Mouse (Mus musculus) brown adipose tissue, adult 24 weeks (tissue): ENCODE data around the gene Cmss1. TPM values are rescaled to one million over a fixed set of nuclear protein-coding genes. Genes with fewer than 3 reads are reported as not detected.
A peak's percentile ranks its signal among the peaks of the same experiment; 100 is the strongest.

Experiments
- H3K27ac ChIP-seq: fragments of 200-500 bp; replicated peaks from 2 replicates; pipeline ENCODE4 v1.5.1; 2012; ENCODE audit warnings: low read depth, mild to moderate bottlenecking, low read length
- H3K4me1 ChIP-seq: fragments of 200-500 bp; 2 replicates; pipeline ENCODE4 v1.6.1; 2012; ENCODE audit warnings: low read length, mixed read lengths; ENCODE audit not compliant: control insufficient read depth, insufficient read depth, insufficient read length
- H3K4me3 ChIP-seq: fragments of 200-500 bp; 2 replicates; pipeline ENCODE4 v1.5.1; 2012; ENCODE audit warnings: low read depth, mild to moderate bottlenecking, low read length, moderate library complexity; ENCODE audit not compliant: insufficient read depth
- polyA plus RNA-seq: library from polyadenylated mRNA; stranded (reverse); fragments of >200 nt; gene quantifications from 2 replicates; pipeline ENCODE4 v1.2.4, GENCODE M21; 2012; ENCODE audit not compliant: missing spikeins, insufficient read depth, insufficient read length

Gene Cmss1
- polyA plus RNA-seq, 1 experiment, result 10.9 TPM

DNA sequence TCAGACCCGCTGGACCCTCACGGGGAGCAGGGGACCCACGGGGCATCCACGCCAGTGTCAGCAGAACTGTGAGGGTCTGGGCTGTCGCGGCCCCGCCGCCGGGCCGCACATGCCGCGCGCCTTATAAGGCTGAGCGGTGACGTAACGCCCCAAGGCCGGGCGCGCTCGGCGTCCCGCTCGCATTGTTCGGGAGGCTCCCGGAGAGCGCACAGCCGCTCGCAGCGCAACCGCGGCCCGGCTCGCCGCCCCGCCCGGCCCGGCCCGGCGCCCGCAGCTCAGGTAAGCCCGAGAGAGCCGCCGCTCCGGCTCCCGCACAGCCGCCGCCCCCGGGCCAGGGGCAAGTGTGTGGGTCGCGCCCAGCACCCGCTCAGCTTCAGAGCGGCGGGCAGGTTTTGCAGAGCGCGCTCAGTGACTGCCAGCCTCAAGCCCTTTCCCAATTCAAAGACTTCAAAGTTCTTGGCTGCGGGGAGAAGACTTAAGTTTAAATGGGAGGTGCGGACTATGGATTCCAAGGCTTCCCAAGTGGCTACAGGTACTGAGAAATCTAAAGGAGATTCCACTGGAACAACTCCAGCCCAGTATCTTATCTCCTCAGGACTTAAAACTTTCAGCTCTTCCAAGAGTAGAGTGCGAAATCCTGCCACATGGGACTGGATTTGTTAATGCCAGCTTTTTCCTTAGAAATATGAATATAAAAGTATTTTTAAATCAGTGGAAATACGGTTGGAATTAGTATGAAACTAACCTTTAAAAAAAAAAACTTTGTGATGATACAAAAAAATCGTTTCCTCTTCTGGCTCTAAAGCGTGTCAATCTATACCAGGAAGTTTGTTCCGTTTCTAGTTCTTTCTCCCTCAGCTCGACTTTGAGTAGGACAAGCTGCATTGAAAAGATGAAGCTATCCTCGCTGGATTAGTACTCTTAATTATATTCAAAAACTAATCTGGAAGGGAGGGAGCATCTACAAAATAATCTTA, 57.3 kb downstream of the Cmss1 start:
- H3K27ac ChIP-seq, result peak overlapping the region; percentile 87
- H3K4me1 ChIP-seq, result peaks cover 6% of the 10 kb centered on the region
- peak overlapping the region; percentile 83 for H3K4me3 ChIP-seq

DNA sequence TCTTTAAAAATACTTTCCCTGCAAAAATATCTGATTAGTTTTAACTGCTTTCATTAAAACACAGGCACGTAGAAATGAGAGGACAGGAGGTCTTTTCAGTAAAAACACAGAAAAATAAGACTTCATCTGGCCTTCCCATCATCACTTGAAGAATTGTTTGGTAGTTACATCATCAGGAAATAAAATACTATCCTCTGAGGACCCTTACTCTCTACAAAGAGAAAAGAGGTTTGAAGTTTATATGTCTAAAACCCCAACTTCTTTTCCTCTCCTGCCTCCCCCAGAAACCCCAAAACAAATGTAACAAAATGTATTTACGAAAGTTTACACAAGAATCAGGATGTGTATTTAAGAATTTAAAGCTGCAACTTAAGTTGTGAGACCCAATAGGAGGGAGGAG, 58.1 kb downstream of the Cmss1 start:
- H3K27ac ChIP-seq, result peak overlapping the region; percentile 84
- H3K4me3 ChIP-seq, result peak overlapping the region; percentile 83
- H3K4me1 ChIP-seq, result peaks cover 2% of the 10 kb centered on the region; the same call in 1 of the 2 replicates

DNA sequence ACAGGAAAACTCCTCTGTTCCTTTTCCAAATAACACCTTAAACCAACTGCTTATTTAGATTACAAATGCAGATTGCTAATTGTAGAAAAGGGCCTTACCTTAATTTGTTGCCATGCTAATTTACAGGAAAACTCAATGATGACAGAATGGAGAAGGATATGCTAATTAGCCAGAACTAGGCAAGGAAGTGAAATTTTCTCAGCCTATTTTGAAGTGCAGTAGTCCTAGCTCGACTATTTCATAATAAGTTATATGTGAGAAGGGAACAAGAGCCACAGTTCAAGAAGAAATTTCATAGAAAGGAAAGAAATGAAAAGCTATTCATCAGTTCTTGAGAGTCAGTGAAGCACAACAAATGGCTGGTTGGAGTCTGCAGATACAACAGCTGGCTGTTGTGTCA, 60.3 kb downstream of the Cmss1 start:
- Histone ChIP-seq H3K27ac (no peak overlapping the region), H3K4me1 (no peaks in the 10 kb centered on the region), H3K4me3 (no peak overlapping the region)

- no peaks in the 10 kb centered on the region for H3K4me1 ChIP-seq
- no peak overlapping the region for H3K4me3 ChIP-seq
- H3K27ac ChIP-seq, result peak overlapping the region; percentile 51; the same call in 1 of the 2 replicates
Measured at GRCm38 (mm10) chr16:57544441-57544840, 62.2 kb downstream of the Cmss1 start.

GRCm38 (mm10) chr16:57543243-57543642, 63.4 kb downstream of the Cmss1 start:
- H3K27ac ChIP-seq, result no peak overlapping the region
- no peak overlapping the region for H3K4me3 ChIP-seq
- H3K4me1 ChIP-seq, result no peaks in the 10 kb centered on the region

- peaks cover 2% of the 10 kb centered on the region for H3K4me1 ChIP-seq
- no peak overlapping the region for H3K27ac ChIP-seq
- no peak overlapping the region for H3K4me3 ChIP-seq
Measured at GRCm38 (mm10) chr16:57536511-57536910, 70.2 kb downstream of the Cmss1 start.

GRCm38 (mm10) chr16:57534811-57535210, 71.9 kb downstream of the Cmss1 start:
- no peak overlapping the region for H3K27ac ChIP-seq
- H3K4me1 ChIP-seq, result peaks cover 2% of the 10 kb centered on the region
- no peak overlapping the region for H3K4me3 ChIP-seq

DNA sequence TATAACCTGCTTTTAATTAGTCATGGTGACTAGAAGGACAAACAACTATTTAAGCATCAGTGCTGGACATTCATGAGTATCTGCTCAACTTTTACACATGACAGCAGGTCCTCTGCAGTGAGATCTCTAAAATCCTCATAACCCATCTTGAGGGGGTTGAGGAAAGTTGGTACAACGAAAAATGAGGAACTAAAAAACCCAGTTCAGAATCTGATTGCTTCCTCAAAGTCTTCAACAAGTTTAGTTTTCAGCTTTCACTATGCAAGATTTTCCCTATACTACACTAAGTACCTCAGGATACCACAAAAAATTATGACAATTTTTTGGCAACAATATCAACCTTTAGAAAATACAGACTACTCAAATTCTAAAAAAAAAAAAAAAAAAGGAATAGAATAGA, 72.3 kb downstream of the Cmss1 start:
- Histone ChIP-seq H3K4me1 (peaks cover 2% of the 10 kb centered on the region), H3K27ac (no peak overlapping the region), H3K4me3 (no peak overlapping the region)

DNA sequence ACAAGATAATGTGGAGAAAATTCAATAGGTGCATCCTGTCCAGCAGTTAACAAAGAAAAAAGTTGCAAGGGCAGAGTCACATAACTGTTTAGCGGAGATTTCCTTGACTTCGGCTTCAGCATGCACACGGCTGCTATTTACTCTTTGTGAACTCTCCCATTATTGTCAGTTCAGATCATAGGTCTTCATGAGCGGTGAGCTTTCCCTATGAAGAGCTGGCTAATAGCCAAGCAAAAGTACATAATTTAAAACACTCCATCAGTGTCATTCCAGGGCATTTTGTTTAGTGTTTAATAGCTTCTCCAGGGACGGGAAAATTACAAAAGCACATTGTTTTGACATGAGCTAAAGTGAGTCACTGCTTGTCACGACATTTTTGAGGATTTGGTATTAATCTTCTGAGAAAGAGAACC, 74.6 kb downstream of the Cmss1 start:
- Histone ChIP-seq H3K4me3 (no peak overlapping the region), H3K27ac (peak overlapping the region; percentile 62), H3K4me1 (peaks cover 2% of the 10 kb centered on the region)

- Histone ChIP-seq H3K4me1 (peaks cover 2% of the 10 kb centered on the region), H3K27ac (no peak overlapping the region), H3K4me3 (no peak overlapping the region)
Measured at GRCm38 (mm10) chr16:57530547-57530946, 76.1 kb downstream of the Cmss1 start.

DNA sequence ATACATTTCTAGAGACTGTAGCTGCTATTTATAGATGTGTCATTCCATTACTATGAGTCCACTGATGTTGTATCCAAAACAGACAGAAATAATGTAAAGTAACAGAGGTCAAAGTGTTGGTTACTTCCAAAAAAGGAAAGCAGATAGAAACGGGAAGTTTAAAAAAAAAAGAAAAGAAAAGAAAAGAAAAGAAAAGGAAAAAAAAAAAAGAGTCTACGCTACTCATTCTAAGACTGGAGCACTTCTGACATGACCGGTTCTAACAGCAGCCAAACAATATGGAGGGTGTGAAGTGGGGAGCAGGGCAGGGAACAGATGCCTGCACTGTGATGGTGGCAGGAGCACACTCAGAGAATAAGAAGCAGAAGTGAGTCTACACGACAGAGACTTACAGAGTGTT, 78.2 kb downstream of the Cmss1 start:
- 0 out of 2 replicates have a peak overlapping the region, but pooled peaks have one; percentile 26 for H3K27ac ChIP-seq
- peaks cover 2% of the 10 kb centered on the region; the same call in 1 of the 2 replicates for H3K4me1 ChIP-seq
- no peak overlapping the region for H3K4me3 ChIP-seq

DNA sequence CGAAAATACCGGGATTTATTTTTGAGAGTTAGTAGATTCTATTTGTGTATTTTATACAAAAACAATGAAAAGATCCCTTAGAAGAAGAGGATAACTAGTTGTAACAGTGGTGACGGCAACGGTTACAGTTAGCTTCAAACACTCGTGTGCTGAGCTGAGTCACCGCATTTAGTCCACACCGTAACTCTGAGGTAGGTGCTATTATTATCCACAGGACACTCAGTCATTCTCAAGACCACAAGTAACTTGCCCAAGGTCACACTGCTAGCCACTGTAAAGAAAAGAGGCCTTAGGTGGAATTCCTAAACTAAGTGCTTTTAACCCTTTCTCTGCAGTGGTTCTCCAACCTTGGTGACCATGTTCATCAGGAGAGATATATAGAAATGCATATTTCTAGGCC, 79.8 kb downstream of the Cmss1 start:
- H3K4me3 ChIP-seq, result no peak overlapping the region
- no peak overlapping the region for H3K27ac ChIP-seq
- no peaks in the 10 kb centered on the region for H3K4me1 ChIP-seq

GRCm38 (mm10) chr16:57525476-57525875, 81.2 kb downstream of the Cmss1 start:
- H3K4me1 ChIP-seq, result no peaks in the 10 kb centered on the region
- H3K27ac ChIP-seq, result no peak overlapping the region
- H3K4me3 ChIP-seq, result no peak overlapping the region

GRCm38 (mm10) chr16:57525046-57525445, 81.6 kb downstream of the Cmss1 start:
- Histone ChIP-seq H3K4me1 (no peaks in the 10 kb centered on the region), H3K27ac (no peak overlapping the region), H3K4me3 (no peak overlapping the region)

DNA sequence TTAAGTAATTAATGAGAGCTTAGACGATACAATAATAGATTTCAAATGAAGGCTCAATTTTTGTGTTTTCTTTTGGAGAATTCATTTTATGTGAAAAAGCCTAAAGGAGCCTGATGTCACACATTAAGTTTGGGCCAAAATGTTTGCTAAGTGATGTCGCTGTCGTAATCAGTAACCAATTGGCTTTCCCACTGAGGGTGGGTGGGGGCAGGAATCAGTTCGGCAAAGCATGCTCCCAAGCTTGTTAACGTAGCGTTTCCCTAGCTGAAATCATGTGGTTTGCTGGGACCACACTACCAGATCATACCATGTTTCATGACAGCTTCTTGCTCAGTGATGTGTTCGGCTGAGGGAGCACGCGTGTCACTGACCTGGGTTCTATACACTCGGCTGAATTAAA, 91.0 kb downstream of the Cmss1 start:
- Histone ChIP-seq H3K27ac (peak overlapping the region; percentile 83), H3K4me3 (peak overlapping the region; percentile 62), H3K4me1 (no peaks in the 10 kb centered on the region)

- Histone ChIP-seq H3K4me1 (no peaks in the 10 kb centered on the region), H3K27ac (no peak overlapping the region), H3K4me3 (no peak overlapping the region)
Measured at GRCm38 (mm10) chr16:57514371-57514770, 92.3 kb downstream of the Cmss1 start.
